Mouse (Mus musculus) hindbrain, embryonic 10.5 days (tissue): ENCODE measurements at regions not wholly inside any gene's neighbourhood (a gene's known extent, or its start where the extent isn't known, plus 50 kb on each side); places are given as distances from the start of the nearest gene placed in this dataset.

ENCODE experiments used
- DNase-seq: peaks from one replicate; pipeline ENCODE4 v3.0.0-alpha.2; 2017; ENCODE audit warnings: low spot score
- H3K27ac ChIP-seq: fragments of 300-500 bp; sonication (generic); 2 replicates; pipeline ENCODE4 v1.5.1; 2016; ENCODE audit warnings: mild to moderate bottlenecking, moderate library complexity
- H3K27me3 ChIP-seq: fragments of 300-500 bp; sonication (generic); 2 replicates; pipeline ENCODE4 v1.6.1; 2016; ENCODE audit warnings: mild to moderate bottlenecking; ENCODE audit not compliant: poor library complexity, insufficient read depth, severe bottlenecking
- H3K36me3 ChIP-seq: fragments of 300-500 bp; sonication (generic); 2 replicates; pipeline ENCODE4 v1.6.1; 2016; ENCODE audit warnings: mild to moderate bottlenecking, moderate library complexity
- H3K4me1 ChIP-seq: fragments of 300-500 bp; sonication (generic); replicated peaks from 2 replicates; pipeline ENCODE4 v1.6.1; 2016; ENCODE audit warnings: mild to moderate bottlenecking
- H3K4me3 ChIP-seq: fragments of 300-500 bp; sonication (generic); 2 replicates; pipeline ENCODE4 v1.5.1; 2016; ENCODE audit warnings: mild to moderate bottlenecking, moderate library complexity
- H3K9me3 ChIP-seq: fragments of 300-500 bp; sonication (generic); 2 replicates; pipeline ENCODE4 v1.6.1; 2016; ENCODE audit warnings: mild to moderate bottlenecking, moderate library complexity
- WGBS: fragments of 180-500 bp; shearing (Covaris S2); methylation state at CpG from one replicate; pipeline ENCODE4 v1.1.7; 2016; 5-methylcytosine and 5-hydroxymethylcytosine counted together

DNA sequence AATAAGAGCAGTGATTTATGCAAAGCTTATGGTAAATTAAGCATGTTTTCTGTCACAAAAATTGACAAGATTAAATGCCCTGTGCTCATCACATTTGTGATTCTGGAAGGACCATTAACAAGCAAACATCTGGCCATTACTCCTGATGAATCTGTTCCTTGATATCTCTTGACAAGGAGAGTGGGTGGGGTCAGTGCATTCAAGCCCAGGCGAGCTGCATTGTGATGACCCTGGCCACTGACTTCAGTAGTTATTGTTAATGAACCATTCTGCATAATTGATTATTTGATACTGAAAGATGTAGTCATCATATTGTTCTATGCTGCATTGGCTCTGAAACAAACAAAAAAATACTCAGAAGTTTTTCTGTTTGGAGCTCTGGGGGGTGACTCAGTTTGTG lies 115.4 kb upstream of the Prmt6 start:
- Histone ChIP-seq H3K27me3 (no peaks in the 10 kb centered on the region), H3K36me3 (no peaks in the 10 kb centered on the region), H3K9me3 (no peaks in the 10 kb centered on the region), H3K4me1 (no peaks in the 10 kb centered on the region), H3K27ac (no peak overlapping the region), H3K4me3 (no peak overlapping the region)
- 70% methylated on average over 1 of the region's 1 CpGs for WGBS
- no peak for DNase-seq

DNA sequence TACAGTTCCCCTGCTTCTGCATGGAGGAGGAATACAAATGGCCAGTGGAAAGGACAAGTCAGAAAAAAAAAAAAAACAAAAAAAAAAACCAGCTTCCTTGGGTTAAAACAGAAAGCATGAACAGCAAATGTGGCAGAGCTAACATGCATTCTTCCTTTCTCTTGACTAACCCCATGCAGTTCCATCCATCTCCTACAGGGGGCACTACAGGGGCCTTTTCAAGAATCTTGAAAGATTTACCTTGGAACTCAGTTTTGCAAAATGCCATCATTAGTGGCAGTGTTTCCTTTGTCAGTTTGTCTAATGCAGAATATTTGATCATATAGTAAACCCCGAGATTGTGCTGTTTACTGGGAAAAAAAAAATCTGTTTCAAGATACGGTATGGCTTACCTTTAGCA lies 111.1 kb upstream of the Prmt6 start:
- no peaks in the 10 kb centered on the region for H3K4me1 ChIP-seq
- H3K4me3 ChIP-seq = no peak overlapping the region
- H3K27me3 ChIP-seq = no peaks in the 10 kb centered on the region
- 92% methylated on average over 2 of the region's 2 CpGs for WGBS
- H3K27ac ChIP-seq = no peak overlapping the region
- DNase-seq = no peak
- no peaks in the 10 kb centered on the region for H3K36me3 ChIP-seq
- no peaks in the 10 kb centered on the region for H3K9me3 ChIP-seq

DNA sequence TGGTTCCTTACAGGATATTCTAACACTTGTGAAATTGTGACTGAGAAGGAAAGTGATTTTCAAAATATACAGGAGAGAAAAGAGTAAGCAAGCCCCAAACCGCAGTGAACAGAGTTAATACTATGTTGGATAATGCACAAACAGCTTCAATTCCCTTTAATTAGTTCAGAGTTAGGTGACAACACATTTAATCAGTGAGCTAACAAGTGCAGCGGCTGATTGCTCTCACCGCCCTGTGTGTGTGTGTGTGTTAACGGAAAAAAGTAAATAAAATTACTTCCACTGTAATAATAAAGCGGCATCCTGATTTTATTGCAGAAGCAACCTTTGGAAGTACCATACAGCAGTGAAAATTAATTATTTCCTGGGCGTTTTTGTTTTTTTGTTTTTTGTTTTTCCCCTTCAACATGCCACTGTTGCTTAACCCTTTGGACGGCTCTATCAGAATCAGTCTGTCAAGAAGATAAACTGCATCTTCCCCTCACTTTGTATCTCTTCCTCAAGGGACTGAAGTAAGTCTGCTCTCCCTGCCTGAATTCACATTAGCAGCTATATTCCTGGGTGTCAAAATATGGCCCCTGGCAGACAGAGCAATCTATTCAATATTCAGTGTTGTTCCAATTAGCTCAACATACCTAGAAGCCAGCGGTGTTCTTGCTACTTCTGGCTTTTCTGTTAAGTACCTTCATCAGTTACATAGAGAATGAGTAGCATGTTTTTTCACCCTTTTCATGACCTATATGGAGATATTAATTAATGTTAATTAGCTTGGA lies 106.2 kb upstream of the Prmt6 start:
- Histone ChIP-seq H3K4me1 (no peaks in the 10 kb centered on the region), H3K27me3 (no peaks in the 10 kb centered on the region), H3K9me3 (no peaks in the 10 kb centered on the region), H3K4me3 (no peak overlapping the region), H3K36me3 (no peaks in the 10 kb centered on the region), H3K27ac (no peak overlapping the region)
- no peak for DNase-seq
- WGBS = 85% methylated on average over 8 of the region's 8 CpGs

DNA sequence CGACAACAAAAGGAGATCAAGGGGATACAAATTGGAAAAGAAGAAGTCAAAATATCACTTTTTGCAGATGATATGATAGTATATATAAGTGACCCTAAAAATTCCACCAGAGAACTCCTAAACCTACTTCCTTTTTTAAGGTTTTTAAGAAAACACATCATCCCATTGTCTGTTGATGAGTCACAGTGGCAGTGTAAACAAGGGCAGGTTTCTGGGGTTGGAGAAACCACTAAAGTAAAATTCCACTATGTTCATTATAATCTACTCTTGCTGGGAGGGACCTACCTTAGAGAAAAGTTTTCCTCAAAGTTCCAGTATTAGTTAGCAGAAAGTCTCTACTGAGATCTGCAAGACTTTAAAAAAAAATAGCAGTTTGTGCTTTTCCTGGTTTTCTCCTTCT lies 102.9 kb upstream of the Prmt6 start:
- no peaks in the 10 kb centered on the region for H3K27me3 ChIP-seq
- no peak overlapping the region for H3K4me3 ChIP-seq
- H3K27ac ChIP-seq = no peak overlapping the region
- H3K4me1 ChIP-seq = no peaks in the 10 kb centered on the region
- 79% methylated on average over 1 of the region's 1 CpGs for WGBS
- no peaks in the 10 kb centered on the region for H3K9me3 ChIP-seq
- H3K36me3 ChIP-seq = no peaks in the 10 kb centered on the region
- DNase-seq = no peak

DNA sequence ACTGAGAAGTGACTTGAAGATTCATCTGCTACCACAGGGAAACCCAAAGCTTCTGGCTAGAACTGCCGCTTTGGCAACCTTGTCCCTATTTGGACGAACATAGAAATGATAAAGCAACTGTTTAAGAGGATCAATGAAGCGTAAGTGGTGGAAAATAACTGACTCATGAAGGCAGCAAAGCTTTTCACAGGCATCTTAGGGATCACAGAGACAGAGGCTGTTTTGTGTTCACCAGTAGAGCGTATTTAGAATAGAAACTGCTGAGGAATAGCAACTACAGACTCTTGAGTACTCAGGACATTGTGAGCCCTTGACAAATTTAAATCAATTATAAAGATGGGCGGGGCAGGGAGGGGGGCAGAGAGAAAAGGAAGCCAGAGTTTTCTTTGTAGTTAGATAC lies 99.3 kb upstream of the Prmt6 start:
- Histone ChIP-seq H3K9me3 (no peaks in the 10 kb centered on the region), H3K27ac (no peak overlapping the region), H3K4me1 (no peaks in the 10 kb centered on the region), H3K27me3 (no peaks in the 10 kb centered on the region), H3K4me3 (no peak overlapping the region), H3K36me3 (no peaks in the 10 kb centered on the region)
- DNase-seq = no peak
- 74% methylated on average over 5 of the region's 5 CpGs for WGBS

DNA sequence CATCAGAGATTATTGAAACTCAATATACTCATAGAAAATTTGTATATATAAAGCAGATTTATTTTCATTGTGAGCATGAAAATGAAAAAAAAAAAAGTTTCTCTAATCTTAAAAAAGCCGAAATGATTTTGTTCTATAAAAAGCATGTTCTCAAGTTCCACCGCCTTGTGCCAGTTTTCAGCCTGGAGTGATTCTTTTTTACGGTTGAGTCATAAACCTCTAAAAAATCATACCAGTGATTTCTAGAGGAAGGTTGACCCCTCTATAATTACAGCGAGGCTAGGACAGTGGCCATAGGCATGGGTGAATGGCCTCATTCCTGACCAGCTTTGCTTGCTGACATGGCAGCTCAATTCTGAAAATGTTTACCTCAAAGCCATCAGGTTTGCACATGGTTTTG lies 98.6 kb upstream of the Prmt6 start:
- Histone ChIP-seq H3K27me3 (no peaks in the 10 kb centered on the region), H3K9me3 (no peaks in the 10 kb centered on the region), H3K4me3 (no peak overlapping the region), H3K27ac (no peak overlapping the region), H3K4me1 (no peaks in the 10 kb centered on the region), H3K36me3 (no peaks in the 10 kb centered on the region)
- 93% methylated on average over 4 of the region's 4 CpGs for WGBS
- DNase-seq = no peak

DNA sequence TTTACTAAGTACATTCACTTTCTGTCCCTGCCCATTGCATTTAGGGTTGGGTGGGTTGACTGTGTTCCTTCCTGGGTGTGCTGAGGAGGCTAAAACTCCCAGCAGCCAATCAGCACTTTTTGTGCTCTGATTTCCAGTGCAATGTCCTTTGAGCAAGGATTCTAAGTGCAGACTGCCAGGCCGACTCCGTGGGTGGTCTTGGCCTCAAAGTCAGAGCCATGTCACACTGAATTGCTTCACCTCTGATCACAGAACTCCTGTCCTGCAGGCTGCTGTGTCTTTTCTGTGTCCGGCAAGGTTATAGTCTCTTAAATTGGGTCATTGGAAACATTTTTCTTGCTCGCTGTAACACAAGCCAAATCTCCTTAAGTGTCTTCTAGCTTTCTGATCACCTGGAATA lies 94.0 kb upstream of the Prmt6 start:
- WGBS = 62% methylated on average over 4 of the region's 4 CpGs
- peak; percentile 6 for DNase-seq
- Histone ChIP-seq H3K27ac (no peak overlapping the region), H3K4me1 (no peaks in the 10 kb centered on the region), H3K4me3 (no peak overlapping the region), H3K27me3 (no peaks in the 10 kb centered on the region), H3K36me3 (no peaks in the 10 kb centered on the region), H3K9me3 (no peaks in the 10 kb centered on the region)

DNA sequence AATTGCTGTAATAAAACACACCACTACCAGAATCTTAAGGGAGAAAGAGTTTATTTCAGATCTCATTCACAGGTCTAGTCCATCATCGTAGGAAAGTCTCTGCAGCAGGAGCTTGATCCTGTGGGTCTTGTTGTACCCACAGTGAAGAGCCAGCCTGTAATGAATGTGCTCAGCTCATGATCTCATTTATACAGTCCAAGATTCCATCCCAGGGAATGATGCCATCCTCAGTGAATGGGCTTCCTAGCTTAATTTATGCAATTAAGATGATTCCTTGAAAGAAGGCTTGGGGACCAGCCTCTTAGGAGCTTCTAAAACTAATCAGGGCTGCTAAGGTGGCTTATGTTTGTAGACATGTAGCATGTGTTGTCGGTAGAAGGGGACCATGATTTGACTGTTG lies 89.3 kb upstream of the Prmt6 start:
- no peaks in the 10 kb centered on the region for H3K27me3 ChIP-seq
- DNase-seq = no peak
- 90% methylated on average over 2 of the region's 2 CpGs for WGBS
- no peaks in the 10 kb centered on the region for H3K4me1 ChIP-seq
- no peaks in the 10 kb centered on the region for H3K9me3 ChIP-seq
- H3K4me3 ChIP-seq = no peak overlapping the region
- H3K36me3 ChIP-seq = no peaks in the 10 kb centered on the region
- H3K27ac ChIP-seq = no peak overlapping the region

DNA sequence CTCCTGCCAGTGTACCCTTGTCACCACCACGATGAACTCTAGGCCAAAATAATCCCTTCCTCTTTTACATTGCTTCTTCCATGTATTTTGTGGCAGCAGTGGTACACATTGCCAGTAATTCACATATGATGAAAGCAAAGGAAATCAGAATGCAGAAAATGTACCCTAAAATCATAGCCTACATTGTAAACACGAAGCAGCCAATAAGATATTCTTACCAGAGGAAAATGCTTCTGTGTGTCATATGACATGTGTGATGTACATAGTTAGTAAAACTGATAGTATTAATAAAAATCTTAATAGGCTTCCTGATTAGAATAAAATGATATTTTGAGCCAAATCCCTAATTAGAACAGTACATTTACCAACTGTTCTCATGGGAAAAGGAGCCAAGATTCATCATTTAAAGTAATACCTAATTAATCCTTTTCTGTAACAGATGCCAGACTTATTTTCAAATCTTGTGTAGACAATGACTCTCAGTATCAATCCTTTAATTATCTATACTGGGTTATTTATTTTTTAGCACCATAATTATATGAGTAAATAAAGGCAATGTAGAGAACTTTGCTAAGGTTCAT lies 88.3 kb upstream of the Prmt6 start:
- no peaks in the 10 kb centered on the region for H3K9me3 ChIP-seq
- 92% methylated on average over 2 of the region's 2 CpGs for WGBS

DNA sequence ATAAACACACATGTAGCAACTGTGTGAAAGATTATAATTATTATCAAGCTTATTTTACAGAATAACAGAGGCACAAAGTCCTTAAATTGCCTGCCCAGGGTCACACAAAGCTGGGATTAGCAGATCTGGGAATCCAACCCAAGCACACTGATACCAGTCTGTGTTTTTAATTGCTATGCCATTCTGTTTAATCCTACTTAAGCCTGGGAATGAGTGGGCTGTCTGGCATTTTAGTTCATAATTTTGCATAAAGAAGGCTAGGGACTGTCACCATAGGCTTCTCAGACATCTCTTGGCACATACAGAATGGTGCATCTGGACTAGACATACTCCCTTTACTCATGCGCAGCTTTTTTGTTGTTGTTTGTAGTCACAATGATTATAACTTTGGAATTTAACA lies 78.4 kb upstream of the Prmt6 start:
- DNase-seq = no peak
- Histone ChIP-seq H3K27ac (no peak overlapping the region), H3K4me1 (no peaks in the 10 kb centered on the region), H3K4me3 (no peak overlapping the region), H3K36me3 (no peaks in the 10 kb centered on the region), H3K27me3 (no peaks in the 10 kb centered on the region), H3K9me3 (no peaks in the 10 kb centered on the region)
- WGBS = 96% methylated on average over 1 of the region's 1 CpGs

More for the DNA sequence above, 88.3 kb upstream of the Prmt6 start:
- no peaks in the 10 kb centered on the region for H3K36me3 ChIP-seq
- H3K27me3 ChIP-seq = no peaks in the 10 kb centered on the region
- H3K4me1 ChIP-seq = no peaks in the 10 kb centered on the region
- DNase-seq = no peak
- no peak overlapping the region for H3K4me3 ChIP-seq
- H3K27ac ChIP-seq = no peak overlapping the region

DNA sequence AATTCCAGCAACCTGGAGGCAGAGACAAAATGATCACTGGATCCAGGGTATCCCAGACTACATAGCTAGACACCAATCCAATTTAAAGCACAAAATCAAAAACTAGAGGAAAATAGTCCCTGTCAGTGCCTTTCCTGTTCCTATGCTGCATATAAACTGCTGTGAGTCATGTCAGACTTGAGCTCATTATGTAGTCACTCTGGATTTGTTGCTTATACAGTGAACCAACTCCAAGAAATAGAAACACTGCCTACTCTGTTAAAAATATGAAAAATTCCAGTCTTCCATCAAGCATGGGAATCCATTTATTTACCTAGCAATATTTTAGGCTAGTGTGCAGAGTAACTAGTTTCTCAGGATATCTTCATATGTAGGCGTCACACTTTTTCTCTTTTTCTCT lies 59.5 kb upstream of the Prmt6 start:
- Histone ChIP-seq H3K9me3 (no peaks in the 10 kb centered on the region), H3K4me1 (no peaks in the 10 kb centered on the region), H3K36me3 (no peaks in the 10 kb centered on the region), H3K4me3 (no peak overlapping the region), H3K27ac (no peak overlapping the region), H3K27me3 (no peaks in the 10 kb centered on the region)
- DNase-seq = no peak
- WGBS = 89% methylated on average over 1 of the region's 1 CpGs

DNA sequence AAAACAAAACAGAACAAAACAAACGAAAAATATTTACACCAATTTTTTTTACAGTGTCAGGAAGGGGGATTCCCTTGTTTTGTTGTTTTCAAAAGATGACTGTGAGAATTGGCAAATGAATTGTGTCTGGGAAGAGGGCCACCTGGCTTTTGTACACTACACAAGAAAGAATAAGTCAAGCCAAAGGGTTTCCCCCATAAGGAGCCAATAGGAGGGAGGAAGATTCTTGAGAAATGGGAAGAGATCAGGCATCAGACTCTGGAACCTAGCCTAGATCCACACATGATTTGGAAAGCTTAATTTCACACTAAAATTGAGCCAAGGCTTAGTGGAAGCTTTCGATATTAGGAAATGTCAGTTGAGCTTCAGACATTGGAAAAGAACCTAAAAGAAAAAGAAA lies 52.4 kb upstream of the Prmt6 start:
- no peaks in the 10 kb centered on the region for H3K36me3 ChIP-seq
- H3K27ac ChIP-seq = no peak overlapping the region
- WGBS = 85% methylated on average over 2 of the region's 2 CpGs
- H3K9me3 ChIP-seq = no peaks in the 10 kb centered on the region
- H3K4me3 ChIP-seq = no peak overlapping the region
- H3K27me3 ChIP-seq = no peaks in the 10 kb centered on the region
- H3K4me1 ChIP-seq = no peaks in the 10 kb centered on the region
- DNase-seq = no peak
